Mouse (Mus musculus) testis, postnatal 10 days (tissue): Measurements from ENCODE around the gene BC028528.
A peak's percentile ranks its signal among the peaks of the same experiment; 100 is the strongest.
"Not testable (repeated sequence)": the region's sequence is repeated elsewhere in the genome, so short reads cannot be mapped to it uniquely, and the experiment has no call there.

Experiments
- DNase-seq: peaks from one replicate; pipeline ENCODE4 v3.0.0; 2021; ENCODE audit warnings: low spot score

BC028528 gene

GRCm38 (mm10) chr3:95872048-95872447 is 19.8 kb downstream of the BC028528 start:
- no peak for DNase-seq

- peak; percentile 85 for DNase-seq
Measured at GRCm38 (mm10) chr3:95871392-95871867, 20.4 kb downstream of the BC028528 start, which contains the start of gene Mrps21. Gene Mrps21, minus strand, starts transcription at chr3:95871519.

GRCm38 (mm10) chr3:95870976-95871375 is 20.8 kb downstream of the BC028528 start:
- no peak for DNase-seq

- DNase-seq, result no peak
Measured at GRCm38 (mm10) chr3:95867408-95867807, 24.4 kb downstream of the BC028528 start.

GRCm38 (mm10) chr3:95866071-95866470 is 25.7 kb downstream of the BC028528 start:
- no peak for DNase-seq

GRCm38 (mm10) chr3:95865571-95865970 is 26.2 kb downstream of the BC028528 start:
- no peak for DNase-seq

GRCm38 (mm10) chr3:95865050-95865449 is 26.8 kb downstream of the BC028528 start:
- no peak for DNase-seq

GRCm38 (mm10) chr3:95863578-95863977 is 28.2 kb downstream of the BC028528 start:
- DNase-seq, result no peak

- peak; percentile 70 for DNase-seq
Measured at GRCm38 (mm10) chr3:95861796-95862195, 30.0 kb downstream of the BC028528 start.

GRCm38 (mm10) chr3:95861216-95861615 is 30.6 kb downstream of the BC028528 start:
- DNase-seq, result no peak

- no peak for DNase-seq
Measured at GRCm38 (mm10) chr3:95860323-95860722, 31.5 kb downstream of the BC028528 start.

- DNase-seq, result not testable (repeated sequence)
Measured at GRCm38 (mm10) chr3:95858278-95858677, 33.5 kb downstream of the BC028528 start.

- not testable (repeated sequence) for DNase-seq
Measured at GRCm38 (mm10) chr3:95857050-95857449, 34.8 kb downstream of the BC028528 start.

GRCm38 (mm10) chr3:95856115-95856514 is 35.7 kb downstream of the BC028528 start:
- no peak for DNase-seq

- DNase-seq, result peak; percentile 97
Measured at GRCm38 (mm10) chr3:95855502-95856089, 36.2 kb downstream of the BC028528 start, which contains the start of gene Prpf3. Gene Prpf3, minus strand, starts transcription at chr3:95855885.

GRCm38 (mm10) chr3:95851317-95851716 is 40.5 kb downstream of the BC028528 start:
- DNase-seq, result no peak

- DNase-seq, result no peak
Measured at GRCm38 (mm10) chr3:95850611-95851010, 41.2 kb downstream of the BC028528 start.

- DNase-seq, result no peak
Measured at GRCm38 (mm10) chr3:95842503-95843214, 49.1 kb downstream of the BC028528 start.

- no peak for DNase-seq
Measured at GRCm38 (mm10) chr3:95839250-95839649, 52.6 kb downstream of the BC028528 start.
